Mouse (Mus musculus) G1E (cell line): ENCODE data around the gene Magi3.

Experiments used
- CTCF ChIP-seq: IDR thresholded peaks from 2 replicates; pipeline ENCODE4 v1.5.1; 2012; ENCODE audit warnings: low read depth, low read length, inconsistent platforms, mixed read lengths
- GATA1 ChIP-seq: IDR thresholded peaks from 2 replicates; pipeline ENCODE4 v1.6.1; 2012; ENCODE audit warnings: borderline replicate concordance, low read length, inconsistent platforms, mixed read lengths
- GATA2 ChIP-seq: IDR thresholded peaks from 2 replicates; pipeline ENCODE4 v1.6.1; 2012; ENCODE audit warnings: low read depth, low read length, inconsistent platforms, borderline replicate concordance
- TAL1 ChIP-seq: conservative IDR thresholded peaks from 2 replicates; pipeline ENCODE4 v1.6.1; 2012; ENCODE audit warnings: low read depth, low read length, inconsistent platforms, mixed read lengths

DNA sequence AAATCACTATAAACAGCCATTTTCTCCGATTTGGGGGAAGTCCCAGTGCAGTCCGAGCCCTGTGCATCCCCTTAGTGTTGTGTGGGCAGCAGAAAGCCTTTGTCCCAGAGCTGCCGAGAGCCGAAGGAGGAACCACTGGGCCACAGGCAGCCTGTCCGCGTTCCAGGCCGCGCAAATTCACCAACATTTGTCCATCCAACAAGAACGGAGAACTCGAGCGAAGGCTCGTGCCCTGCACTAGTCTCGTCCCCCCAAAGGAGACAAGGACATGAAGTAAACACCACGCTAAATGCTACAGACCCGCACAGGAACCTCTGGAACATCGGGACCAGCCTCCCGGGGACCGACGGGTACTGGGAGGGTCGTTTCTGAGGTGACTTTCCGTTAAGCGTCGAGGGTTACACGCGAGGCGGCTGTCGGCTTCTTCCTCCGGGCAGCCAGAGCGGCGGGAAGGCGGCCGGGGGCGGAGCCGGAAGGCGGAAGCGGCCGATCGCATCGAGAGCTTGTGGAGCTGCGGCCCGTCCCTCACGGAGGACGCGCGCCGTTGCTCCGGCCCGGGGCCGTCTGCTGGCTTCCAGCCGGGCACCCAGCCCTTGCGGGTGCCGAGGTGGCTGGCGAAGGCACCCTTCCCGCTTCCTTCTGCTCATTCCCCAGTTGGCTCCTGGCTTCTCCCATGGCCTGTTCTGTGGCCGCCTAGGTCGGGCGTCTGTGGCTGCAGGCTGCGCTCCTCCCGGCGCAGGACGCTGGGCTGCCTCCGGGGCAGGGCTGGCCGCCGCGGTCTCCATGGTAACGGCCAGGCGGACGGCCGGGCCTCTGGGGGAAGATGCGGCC lies 252.1 kb downstream of the Magi3 start, which contains the start of gene Phtf1:
- TF ChIP-seq GATA1 (no peak), CTCF (no peak), GATA2 (no peak), TAL1 (no peak)
